Mouse (Mus musculus) heart, embryonic 10.5 days (tissue): ENCODE measurements around the gene Chrm1. TPM values are rescaled to one million over a fixed set of nuclear protein-coding genes. Genes with fewer than 3 reads are reported as not detected.
A peak's percentile ranks its signal among the peaks of the same experiment; 100 is the strongest.

Source experiments
- DNase-seq: peaks from one replicate; pipeline ENCODE4 v3.0.0-alpha.2; 2017; ENCODE audit warnings: low spot score
- H3K27ac ChIP-seq: fragments of 300-500 bp; sonication (generic); 2 replicates; pipeline ENCODE4 v1.5.1; 2016; ENCODE audit warnings: mild to moderate bottlenecking
- H3K27me3 ChIP-seq: fragments of 300-500 bp; sonication (generic); 2 replicates; pipeline ENCODE4 v1.6.1; 2016; ENCODE audit warnings: mild to moderate bottlenecking; ENCODE audit not compliant: poor library complexity, insufficient read depth, severe bottlenecking
- H3K36me3 ChIP-seq: fragments of 300-500 bp; sonication (generic); 2 replicates; pipeline ENCODE4 v1.6.1; 2016; ENCODE audit warnings: mild to moderate bottlenecking, moderate library complexity
- H3K4me1 ChIP-seq: fragments of 300-500 bp; sonication (generic); 2 replicates; pipeline ENCODE4 v1.6.1; 2016; ENCODE audit warnings: mild to moderate bottlenecking
- H3K4me3 ChIP-seq: fragments of 300-500 bp; sonication (generic); 2 replicates; pipeline ENCODE4 v1.5.1; 2016; ENCODE audit warnings: mild to moderate bottlenecking, moderate library complexity
- H3K9me3 ChIP-seq: fragments of 300-500 bp; sonication (generic); 2 replicates; pipeline ENCODE4 v1.6.1; 2016; ENCODE audit warnings: mild to moderate bottlenecking, moderate library complexity
- WGBS: fragments of 180-500 bp; shearing (Covaris S2); methylation state at CpG from one replicate; pipeline ENCODE4 v1.1.7; 2016; 5-methylcytosine and 5-hydroxymethylcytosine counted together
- polyA plus RNA-seq: library from polyadenylated mRNA; unstranded; fragments of >200 nt; fragmentation: Nextera tagmentation; extraction: Ambion mirVana; gene quantifications from 2 replicates; pipeline ENCODE4 v1.2.1, GENCODE M21; 2016

Gene Chrm1
- polyA plus RNA-seq, 1 experiment from 2014 or later, result 0.04 TPM

DNA sequence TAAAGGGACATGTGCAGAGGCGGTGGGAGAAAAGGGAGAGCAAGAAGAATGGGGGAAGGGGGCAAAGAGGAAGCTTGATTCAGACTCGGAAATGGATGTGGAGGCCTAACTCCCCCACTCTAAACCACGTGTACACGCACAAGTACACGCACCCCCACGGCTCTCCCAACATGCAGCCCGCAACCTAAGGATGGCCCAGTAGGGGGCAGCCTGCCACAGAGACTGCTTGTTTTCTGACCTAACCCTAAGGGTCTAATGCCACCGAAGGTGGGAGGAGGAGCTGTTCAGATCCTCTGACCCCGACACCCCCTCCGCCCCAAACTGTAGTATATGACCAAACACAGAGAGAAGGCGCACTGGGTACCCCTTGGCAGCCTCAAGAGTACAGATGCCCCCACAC, 1.3 kb upstream of the Chrm1 start:
- Histone ChIP-seq H3K27ac (peak overlapping the region; percentile 86), H3K4me3 (peak overlapping the region; percentile 65), H3K36me3 (no peaks in the 10 kb centered on the region), H3K27me3 (peaks cover 23% of the 10 kb centered on the region), H3K4me1 (peaks cover 16% of the 10 kb centered on the region; the same call in 1 of the 2 replicates), H3K9me3 (no peaks in the 10 kb centered on the region)
- WGBS, result 2% methylated on average over 11 of the region's 11 CpGs
- peak; percentile 83 for DNase-seq

DNA sequence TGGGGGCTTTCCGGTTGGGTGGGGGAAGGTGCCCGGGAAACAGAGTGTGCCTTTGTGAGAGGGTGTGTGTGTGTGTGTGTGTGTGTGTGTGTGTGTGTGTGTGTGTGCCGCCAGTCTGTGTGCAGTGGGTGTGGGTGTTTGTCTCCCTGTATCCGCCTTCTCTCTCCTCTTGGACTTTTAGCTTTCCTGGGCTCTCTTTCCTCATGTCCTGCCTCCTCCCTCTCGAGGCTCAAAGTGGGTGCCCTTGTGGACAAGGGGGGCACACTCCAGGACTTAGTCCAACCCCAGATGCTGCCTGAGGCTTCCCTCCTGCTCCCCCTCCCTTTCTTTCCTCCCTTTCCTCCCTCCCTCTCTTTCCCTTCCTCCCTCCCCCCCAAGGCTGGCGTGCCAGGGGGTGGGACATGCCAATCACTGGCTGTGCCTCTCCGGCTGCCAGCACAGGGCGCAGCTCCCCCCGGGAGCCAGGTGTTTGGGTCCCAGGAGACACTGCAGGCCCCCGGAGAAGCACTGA, 377 bp downstream of the Chrm1 start:
- H3K27ac ChIP-seq, result 0 out of 2 replicates have a peak overlapping the region, but pooled peaks have one; percentile 10
- H3K4me3 ChIP-seq, result no peak overlapping the region
- peaks cover 16% of the 10 kb centered on the region; the same call in 1 of the 2 replicates for H3K4me1 ChIP-seq
- H3K36me3 ChIP-seq, result no peaks in the 10 kb centered on the region
- no peak for DNase-seq
- H3K27me3 ChIP-seq, result peaks cover 23% of the 10 kb centered on the region
- 57% methylated on average over 10 of the region's 10 CpGs for WGBS
- no peaks in the 10 kb centered on the region for H3K9me3 ChIP-seq

DNA sequence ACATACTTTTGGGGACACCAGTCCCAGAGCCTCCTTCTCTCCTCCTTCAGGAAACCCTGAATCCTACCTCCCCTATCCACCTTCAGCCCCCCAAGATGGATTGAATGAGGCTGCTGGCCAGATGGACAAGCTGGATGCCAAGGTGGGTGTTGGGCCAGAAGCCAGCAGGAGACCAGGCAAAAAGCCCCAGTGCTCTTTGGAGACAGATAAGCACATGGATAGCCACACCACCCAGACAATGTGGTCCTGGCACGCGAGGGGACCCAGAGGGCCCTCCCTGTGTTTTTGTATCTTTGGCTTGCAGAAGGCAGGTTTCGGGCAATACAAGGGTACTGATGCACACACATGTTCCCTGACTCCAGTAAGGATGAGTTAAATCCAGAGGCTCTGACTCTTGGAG, 1.3 kb downstream of the Chrm1 start:
- 86% methylated on average over 3 of the region's 3 CpGs for WGBS
- H3K27me3 ChIP-seq, result peaks cover 23% of the 10 kb centered on the region
- H3K4me3 ChIP-seq, result no peak overlapping the region
- H3K27ac ChIP-seq, result no peak overlapping the region
- H3K9me3 ChIP-seq, result no peaks in the 10 kb centered on the region
- H3K4me1 ChIP-seq, result peaks cover 16% of the 10 kb centered on the region; the same call in 1 of the 2 replicates
- no peaks in the 10 kb centered on the region for H3K36me3 ChIP-seq
- no peak for DNase-seq

DNA sequence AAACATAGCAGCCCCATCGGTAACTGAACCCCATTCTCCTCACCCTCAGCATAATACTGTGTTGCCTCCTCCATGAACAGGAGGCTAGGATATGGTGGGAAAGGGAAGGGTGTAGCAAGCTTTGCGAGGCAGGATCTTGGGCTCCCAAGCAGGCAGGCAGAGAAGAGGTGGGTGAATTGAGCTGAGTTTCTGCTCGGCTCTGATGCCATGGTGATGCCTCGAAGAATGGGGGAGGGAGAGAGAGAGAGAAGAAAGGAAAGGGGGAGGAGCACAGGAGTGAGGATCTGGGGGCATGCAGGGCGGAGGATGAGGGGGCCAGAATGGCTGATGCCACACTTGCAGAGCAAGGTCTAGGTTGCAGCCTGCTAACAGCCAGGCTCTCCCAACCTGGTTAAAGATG, 2.2 kb downstream of the Chrm1 start:
- DNase-seq, result no peak
- no peak overlapping the region for H3K27ac ChIP-seq
- no peaks in the 10 kb centered on the region for H3K36me3 ChIP-seq
- peaks cover 16% of the 10 kb centered on the region; the same call in 1 of the 2 replicates for H3K4me1 ChIP-seq
- H3K4me3 ChIP-seq, result no peak overlapping the region
- WGBS, result 63% methylated on average over 5 of the region's 5 CpGs
- H3K9me3 ChIP-seq, result no peaks in the 10 kb centered on the region
- H3K27me3 ChIP-seq, result peaks cover 23% of the 10 kb centered on the region

DNA sequence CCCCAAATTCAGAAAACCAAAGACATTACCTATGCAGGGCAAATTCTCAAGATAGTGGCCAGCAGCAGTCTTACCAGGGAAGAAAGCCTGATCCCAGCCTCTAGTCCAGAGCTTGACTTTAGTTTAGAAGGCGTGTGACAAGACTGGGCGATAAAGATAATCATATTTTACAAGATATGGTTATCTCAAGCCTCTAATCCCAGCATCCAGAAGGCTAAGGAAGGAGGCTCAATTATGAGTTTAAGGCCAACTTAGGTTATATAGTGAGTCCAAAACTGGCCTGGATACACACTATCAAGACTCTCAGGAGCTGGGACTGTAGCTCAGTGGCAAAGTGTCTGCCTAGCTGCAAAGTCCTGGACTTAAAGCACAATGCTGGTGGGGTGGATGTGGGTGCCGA, 9.3 kb downstream of the Chrm1 start:
- 73% methylated on average over 3 of the region's 3 CpGs for WGBS

DNA sequence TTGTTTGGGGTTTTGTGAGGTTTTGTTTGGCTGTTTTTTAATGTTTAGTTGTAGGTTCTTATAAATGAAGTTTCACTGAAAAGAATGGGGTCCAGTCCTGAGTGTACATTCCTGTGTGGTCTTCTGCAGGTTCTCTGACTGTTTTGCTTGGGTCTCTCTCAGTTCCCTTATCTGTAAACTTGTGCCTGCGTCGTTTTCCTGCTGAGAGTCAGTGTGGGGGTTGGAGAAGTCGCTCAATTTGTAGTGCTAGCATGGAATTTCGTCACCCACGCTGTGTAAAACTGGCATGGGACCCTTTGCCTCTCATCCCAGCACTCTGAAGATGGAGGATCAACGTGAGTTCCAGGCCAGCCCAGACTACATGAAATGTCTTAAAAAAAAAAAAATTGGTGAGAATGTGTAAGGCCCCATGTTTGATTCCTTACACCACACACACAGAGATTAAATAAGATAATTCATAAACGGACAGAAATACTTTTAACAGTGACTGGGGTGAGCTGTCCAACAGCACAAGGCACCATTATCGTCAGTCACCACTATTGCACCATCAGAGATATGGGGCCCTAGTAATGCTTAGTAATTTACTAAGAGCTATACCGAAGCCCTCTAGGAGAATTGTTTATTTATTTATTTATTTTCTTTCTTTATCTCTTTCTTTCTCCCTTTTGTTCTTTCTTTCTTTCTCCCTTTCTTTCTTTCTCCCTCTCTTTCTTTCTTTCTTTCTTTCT, 9.9 kb downstream of the Chrm1 start:
- peaks cover 13% of the 10 kb centered on the region; the same call in 1 of the 2 replicates for H3K4me1 ChIP-seq
- peaks cover 5% of the 10 kb centered on the region for H3K27me3 ChIP-seq
- DNase-seq, result no peak
- H3K36me3 ChIP-seq, result no peaks in the 10 kb centered on the region
- 33% methylated on average over 9 of the region's 9 CpGs for WGBS
- H3K4me3 ChIP-seq, result no peak overlapping the region
- H3K9me3 ChIP-seq, result no peaks in the 10 kb centered on the region
- H3K27ac ChIP-seq, result no peak overlapping the region

More for the DNA sequence above, 9.3 kb downstream of the Chrm1 start:
- DNase-seq, result no peak
- H3K4me3 ChIP-seq, result no peak overlapping the region
- no peak overlapping the region for H3K27ac ChIP-seq
- no peaks in the 10 kb centered on the region for H3K9me3 ChIP-seq
- H3K36me3 ChIP-seq, result no peaks in the 10 kb centered on the region
- H3K27me3 ChIP-seq, result no peaks in the 10 kb centered on the region
- H3K4me1 ChIP-seq, result peaks cover 9% of the 10 kb centered on the region; the same call in 1 of the 2 replicates

DNA sequence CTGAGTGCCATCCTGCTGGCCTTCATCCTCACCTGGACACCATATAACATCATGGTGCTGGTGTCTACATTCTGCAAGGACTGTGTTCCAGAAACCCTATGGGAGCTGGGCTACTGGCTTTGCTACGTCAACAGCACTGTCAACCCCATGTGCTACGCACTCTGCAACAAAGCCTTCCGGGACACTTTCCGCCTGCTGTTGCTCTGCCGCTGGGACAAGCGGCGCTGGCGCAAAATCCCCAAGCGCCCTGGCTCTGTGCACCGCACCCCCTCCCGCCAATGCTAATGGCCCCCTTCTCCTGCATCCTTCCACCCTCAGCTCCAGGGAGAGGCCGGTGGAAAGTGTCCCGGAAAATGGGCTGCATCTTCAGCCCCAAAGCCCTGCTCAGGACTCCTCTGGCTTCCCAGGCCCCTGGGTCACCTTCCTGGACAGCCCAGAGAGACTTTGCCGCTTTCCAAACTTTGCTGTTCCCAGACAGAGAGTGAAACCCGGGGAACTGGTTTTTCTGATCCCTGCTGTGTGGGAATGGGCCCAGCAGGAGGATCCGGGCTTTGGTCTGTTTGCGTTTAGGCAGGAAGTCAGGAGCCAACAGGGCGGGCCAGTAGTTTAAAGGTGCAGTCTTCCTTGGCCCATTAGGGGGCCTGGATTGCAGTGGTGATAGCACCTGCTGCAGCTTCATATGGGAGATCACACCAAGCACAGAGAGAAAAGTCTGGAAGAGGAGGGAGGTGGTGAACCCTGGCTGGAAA, 15.6 kb downstream of the Chrm1 start:
- Histone ChIP-seq H3K36me3 (no peaks in the 10 kb centered on the region), H3K9me3 (no peaks in the 10 kb centered on the region), H3K27me3 (peaks cover 17% of the 10 kb centered on the region), H3K4me3 (peak overlapping the region; percentile 25), H3K27ac (peak overlapping the region; percentile 67), H3K4me1 (peaks cover 15% of the 10 kb centered on the region; the same call in 1 of the 2 replicates)
- DNase-seq, result no peak
- WGBS, result 16% methylated on average over 18 of the region's 18 CpGs

DNA sequence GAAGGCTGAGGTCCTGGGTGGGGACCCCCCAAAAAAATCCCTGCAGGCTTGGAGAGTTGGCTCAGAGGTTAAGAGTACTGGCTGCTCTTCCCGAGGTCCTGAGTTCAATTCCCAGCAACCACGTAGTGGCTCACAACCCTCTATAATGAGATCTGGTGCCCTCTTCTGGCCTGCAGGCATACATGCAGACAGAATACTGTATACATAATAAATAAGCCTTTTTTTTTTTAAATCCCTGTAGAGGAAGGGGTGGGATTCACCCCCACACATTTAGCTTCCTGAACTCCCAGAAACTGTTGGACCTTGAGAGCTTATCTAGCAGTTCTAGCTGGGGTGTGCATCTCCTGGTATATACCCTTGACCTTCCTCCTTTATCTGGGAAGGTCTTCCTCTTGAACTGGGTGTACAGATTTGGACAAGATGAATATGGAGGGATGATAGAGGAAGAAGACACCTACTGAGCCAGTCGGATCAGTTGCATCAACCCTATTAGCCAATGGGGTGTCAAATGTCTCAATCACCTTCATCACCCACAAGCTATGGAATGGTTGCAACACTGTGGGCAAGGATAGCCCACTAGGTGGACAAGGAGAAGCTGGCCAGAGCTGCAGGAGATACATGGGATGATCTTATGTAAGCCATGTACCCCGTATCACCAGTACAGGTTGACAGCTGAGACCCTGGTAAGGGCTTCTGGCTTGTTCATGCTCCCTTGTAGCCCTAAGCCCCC, 18.2 kb downstream of the Chrm1 start:
- Histone ChIP-seq H3K27ac (no peak overlapping the region), H3K36me3 (no peaks in the 10 kb centered on the region), H3K9me3 (no peaks in the 10 kb centered on the region), H3K4me1 (peaks cover 15% of the 10 kb centered on the region; the same call in 1 of the 2 replicates), H3K27me3 (peaks cover 17% of the 10 kb centered on the region), H3K4me3 (no peak overlapping the region)
- no peak for DNase-seq
- WGBS, result 89% methylated on average over 4 of the region's 4 CpGs

DNA sequence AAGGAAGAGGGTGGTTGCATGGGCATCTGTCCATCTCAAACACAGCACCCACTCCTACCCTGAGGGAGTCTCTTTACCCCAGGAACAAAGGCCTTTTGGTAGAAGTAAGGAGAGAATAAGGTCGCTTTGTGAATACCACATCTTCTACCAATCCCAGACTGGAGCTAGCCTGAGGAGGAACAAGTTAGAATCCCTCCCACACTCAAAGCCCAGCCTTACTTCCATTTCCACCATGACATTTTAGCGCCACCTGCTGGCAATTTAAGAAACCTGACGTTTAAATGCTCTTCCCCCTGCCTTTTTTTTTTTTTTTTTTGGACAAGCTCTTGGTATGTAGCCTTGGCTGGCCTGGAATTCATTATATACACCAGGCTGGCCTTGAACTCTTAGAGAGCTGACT, 19.4 kb downstream of the Chrm1 start:
- H3K27ac ChIP-seq, result no peak overlapping the region
- DNase-seq, result peak; percentile 89
- no peaks in the 10 kb centered on the region for H3K9me3 ChIP-seq
- H3K4me1 ChIP-seq, result peaks cover 15% of the 10 kb centered on the region; the same call in 1 of the 2 replicates
- no peak overlapping the region for H3K4me3 ChIP-seq
- no peaks in the 10 kb centered on the region for H3K36me3 ChIP-seq
- 0% methylated on average over 3 of the region's 3 CpGs for WGBS
- H3K27me3 ChIP-seq, result peaks cover 17% of the 10 kb centered on the region

DNA sequence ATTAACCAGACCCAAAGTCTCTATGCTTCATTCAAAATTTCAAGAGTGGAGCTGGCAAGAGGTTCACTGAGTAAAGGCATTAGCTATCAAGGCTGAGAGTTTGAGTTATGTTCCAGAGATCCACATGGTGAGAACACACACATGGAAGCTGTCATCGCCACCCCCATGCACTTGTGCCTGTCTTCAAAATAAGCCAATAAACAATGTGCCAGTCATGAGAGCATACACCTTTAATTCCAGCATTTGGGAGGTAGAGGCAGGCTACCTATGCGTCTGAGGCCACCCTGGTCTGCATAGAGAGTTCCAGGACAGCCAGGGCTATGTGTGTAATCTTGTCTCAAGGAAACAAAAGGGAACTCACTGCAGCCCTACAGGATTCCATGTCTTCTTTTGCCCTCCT, 20.0 kb downstream of the Chrm1 start:
- DNase-seq, result no peak
- no peaks in the 10 kb centered on the region for H3K36me3 ChIP-seq
- 67% methylated on average over 2 of the region's 2 CpGs for WGBS

DNA sequence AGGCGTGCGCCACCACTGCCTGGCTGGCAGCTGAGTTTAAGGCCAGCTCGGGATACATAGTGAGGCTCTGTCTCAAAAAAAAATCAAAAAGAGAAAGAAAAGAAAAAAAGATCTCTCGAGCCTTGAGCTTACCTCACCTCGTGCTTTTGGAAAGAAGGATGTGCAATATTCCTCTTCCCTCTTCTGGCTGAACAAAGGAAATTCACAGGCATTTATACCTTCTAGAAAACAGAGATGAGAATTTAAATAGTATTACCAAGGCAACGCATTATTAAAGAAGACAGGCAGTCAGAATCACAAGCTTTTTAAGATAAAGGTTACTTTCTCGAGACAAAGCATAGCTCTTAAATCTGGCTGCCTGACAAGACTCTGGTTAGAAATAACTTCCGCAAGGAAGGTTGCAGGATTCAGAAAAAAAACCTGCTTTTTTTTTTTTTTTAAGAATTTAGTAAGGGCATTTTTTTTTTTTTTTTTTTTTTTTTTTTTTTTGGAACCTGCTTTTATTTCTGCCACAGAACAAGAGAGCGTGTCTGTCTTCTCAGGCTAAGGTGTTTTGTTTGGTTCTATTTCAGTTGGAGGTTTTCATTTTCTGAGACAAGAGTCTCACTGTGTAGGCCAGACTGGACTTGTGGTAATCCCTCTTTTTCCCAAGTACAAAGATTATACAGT, 28.4 kb downstream of the Chrm1 start:
- Histone ChIP-seq H3K4me3 (no peak overlapping the region), H3K27ac (no peak overlapping the region), H3K27me3 (no peaks in the 10 kb centered on the region), H3K4me1 (0 out of 2 replicates have a peak, but pooled peaks cover 6% of the 10 kb centered on the region), H3K36me3 (no peaks in the 10 kb centered on the region), H3K9me3 (no peaks in the 10 kb centered on the region)
- no peak for DNase-seq
- WGBS, result 67% methylated on average over 9 of the region's 9 CpGs

More for the DNA sequence above, 20.0 kb downstream of the Chrm1 start:
- H3K27me3 ChIP-seq, result peaks cover 11% of the 10 kb centered on the region; the same call in 1 of the 2 replicates
- peaks cover 10% of the 10 kb centered on the region; the same call in 1 of the 2 replicates for H3K4me1 ChIP-seq
- no peak overlapping the region for H3K27ac ChIP-seq
- H3K4me3 ChIP-seq, result no peak overlapping the region
- no peaks in the 10 kb centered on the region for H3K9me3 ChIP-seq

DNA sequence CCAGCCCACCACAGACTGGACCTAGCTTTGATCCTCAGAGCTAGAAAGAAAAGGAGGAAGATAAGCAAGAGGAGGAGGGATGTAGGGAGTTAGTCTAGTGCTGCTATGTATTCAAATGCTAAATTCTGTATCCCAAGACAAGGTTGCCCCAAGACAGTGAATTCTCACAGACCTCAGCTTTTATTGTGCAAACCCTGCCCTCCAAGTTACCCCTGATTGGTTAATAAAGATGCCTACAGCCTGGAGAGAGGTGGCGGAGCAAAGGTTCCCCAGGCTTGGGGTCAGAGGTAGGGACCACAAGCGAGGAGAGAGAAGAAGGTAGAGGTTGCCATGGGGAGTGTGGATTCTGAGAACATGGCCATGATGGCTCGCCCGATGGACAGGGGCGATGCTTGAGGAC, 29.2 kb downstream of the Chrm1 start:
- Histone ChIP-seq H3K4me3 (no peak overlapping the region), H3K27ac (no peak overlapping the region), H3K4me1 (0 out of 2 replicates have a peak, but pooled peaks cover 6% of the 10 kb centered on the region), H3K36me3 (no peaks in the 10 kb centered on the region), H3K27me3 (no peaks in the 10 kb centered on the region), H3K9me3 (no peaks in the 10 kb centered on the region)
- WGBS, result 63% methylated on average over 5 of the region's 5 CpGs
- no peak for DNase-seq
